Mouse (Mus musculus) R1 (cell line): ENCODE measurements at regions not wholly inside any gene's neighbourhood (a gene's known extent, or its start where the extent isn't known, plus 50 kb on each side); places are given as distances from the start of the nearest gene placed in this dataset.

ENCODE experiments used
- DNase-seq: peaks from one replicate; pipeline ENCODE4 v3.0.0-alpha.2; 2018; ENCODE audit warnings: low read depth, low spot score

DNA sequence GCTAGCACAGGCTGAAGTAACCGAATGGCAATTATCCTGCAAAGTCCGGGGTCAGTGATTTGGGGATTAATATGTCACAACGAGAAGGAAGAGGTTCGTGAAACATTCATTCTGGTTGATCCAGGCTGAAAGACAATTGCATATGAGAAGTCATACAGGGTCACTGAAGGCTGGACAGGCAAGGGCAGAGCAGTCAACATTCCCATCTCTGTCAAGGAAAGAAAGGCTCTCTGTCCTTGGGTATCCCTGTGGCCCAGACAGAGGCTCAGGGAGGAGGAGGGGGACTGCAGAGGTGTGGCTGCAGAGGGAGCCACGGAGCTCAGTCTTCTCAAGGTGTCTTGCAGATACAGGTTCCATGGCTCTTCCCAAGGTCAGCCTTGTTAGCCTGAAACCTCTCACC, 68.4 kb upstream of the Irf2bp2 start:
- no peak for DNase-seq

DNA sequence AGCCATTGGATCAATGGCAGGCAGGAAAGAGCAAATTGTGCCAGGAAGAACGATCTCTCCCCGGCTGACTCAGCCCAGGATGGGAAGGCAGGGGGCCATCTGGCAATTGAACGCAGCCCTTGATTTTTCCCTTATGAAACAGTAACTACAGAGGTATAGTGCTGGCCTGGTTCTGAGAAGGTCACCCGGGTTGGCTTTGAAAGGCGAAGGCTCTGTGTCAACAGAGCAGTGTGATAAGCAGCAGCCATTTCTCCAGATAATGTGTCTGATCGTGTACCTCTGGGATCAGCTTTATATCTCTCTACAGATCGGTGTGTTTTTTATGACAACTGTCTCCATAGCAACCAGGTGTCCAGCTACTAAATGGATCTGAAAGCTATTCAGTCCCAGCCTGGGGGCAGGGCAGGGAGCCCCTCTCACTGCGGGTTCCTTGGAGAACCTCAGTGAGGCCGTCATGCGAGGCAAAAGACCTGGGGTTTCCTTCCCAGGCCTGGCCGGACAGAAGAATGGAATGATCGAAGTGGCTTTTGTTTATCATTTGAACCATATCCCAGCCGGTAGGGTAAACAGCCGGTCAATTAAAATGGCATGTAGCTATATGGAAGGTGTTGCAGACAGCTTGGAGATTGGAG, 67.8 kb upstream of the Irf2bp2 start:
- peak; percentile 24 for DNase-seq

DNA sequence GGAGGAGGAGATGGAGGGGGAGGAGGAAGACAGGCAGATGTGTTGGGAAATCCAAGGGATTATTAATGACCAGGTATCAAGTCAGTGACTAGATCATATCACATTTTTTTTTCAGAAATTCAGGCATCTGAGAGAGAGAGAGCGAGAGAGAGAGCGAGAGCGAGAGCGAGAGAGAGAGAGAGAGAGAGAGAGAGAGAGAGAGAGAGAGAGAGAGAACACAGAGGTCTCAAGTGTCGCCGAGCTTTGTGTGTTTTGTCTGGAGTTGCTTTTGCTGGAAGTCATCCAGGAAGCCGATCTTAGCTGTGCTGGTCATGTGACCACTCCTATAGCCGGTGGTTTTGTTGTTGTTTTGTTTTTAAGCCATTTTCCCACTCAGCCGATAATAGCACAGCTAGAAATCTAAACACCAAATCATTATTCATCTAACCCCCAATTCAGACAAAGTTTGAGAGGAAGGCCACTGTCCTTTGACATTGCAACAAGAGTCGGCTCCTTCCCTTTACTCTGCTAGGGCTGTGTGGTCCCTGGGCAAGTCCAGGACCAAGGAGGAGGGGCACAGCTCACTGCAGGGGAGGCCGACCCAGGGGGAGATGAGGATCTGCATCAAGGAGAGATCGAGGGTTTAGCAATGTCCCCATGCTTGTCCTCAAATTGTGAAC, 67.0 kb upstream of the Irf2bp2 start:
- no peak for DNase-seq

DNA sequence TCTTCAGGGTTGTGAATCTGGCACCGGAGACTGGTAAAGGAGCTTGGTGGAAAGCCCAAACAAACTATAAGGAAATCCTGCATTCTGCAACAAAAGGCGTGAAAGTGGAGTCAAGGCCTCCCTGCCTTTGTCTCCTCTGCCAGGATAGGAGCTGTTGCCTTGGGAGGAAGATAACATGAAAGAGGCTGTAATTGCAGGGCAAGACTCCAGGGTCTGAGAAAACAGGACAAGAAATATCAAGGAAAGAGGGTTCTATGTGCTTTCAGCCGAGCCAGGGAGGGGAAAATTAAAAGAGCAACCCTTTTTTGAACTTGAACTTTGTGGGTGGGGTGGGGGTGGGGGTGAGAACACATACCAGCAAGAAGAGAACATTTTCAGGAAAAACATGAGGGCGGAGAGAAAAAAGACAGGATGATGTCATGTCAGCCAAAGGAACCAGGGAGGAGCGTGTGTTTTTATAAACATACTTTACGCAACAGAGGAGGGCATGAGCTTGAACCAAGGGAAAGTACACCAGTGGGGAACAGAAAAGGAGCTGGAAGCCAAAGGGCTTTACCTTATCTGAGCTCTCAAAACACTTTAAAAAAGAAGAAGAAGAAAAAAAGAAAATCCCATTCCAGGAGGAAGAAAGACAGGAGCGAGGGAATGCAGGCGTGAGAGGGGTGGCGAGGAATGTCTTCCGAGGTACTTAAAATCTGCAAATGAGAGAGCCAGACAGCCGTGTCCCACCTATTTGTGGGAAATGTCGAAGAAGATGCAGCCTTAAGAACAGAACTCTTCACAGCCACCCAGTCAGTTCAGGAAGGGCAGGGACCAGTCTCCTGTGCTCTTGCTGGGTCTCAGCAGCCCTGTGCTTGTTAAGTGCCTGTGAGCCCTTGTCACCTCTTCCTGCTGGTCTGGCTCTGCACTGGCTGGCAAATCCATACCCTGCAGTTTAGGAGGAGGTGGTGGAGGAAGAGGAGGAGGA, 66.2 kb upstream of the Irf2bp2 start:
- DNase-seq = no peak

DNA sequence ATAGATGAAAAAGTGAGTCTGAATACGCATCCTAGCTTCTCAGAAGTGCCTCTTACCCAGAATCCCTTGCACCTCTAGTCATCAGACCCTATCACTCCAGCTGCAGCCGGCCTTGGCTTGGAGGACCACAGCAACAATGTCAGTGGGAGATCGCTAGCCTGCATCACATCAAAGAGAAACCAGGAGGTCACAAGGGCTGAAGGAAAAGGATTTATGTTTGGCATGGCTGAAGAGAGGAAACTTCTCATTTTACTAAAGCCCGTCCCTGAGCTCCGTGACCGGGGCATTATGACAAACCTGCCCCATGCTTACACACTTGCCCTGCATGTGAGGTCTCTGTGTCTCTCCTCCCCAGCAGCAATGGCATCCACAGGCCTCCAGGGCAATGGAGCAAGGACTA, 63.8 kb upstream of the Irf2bp2 start:
- no peak for DNase-seq

DNA sequence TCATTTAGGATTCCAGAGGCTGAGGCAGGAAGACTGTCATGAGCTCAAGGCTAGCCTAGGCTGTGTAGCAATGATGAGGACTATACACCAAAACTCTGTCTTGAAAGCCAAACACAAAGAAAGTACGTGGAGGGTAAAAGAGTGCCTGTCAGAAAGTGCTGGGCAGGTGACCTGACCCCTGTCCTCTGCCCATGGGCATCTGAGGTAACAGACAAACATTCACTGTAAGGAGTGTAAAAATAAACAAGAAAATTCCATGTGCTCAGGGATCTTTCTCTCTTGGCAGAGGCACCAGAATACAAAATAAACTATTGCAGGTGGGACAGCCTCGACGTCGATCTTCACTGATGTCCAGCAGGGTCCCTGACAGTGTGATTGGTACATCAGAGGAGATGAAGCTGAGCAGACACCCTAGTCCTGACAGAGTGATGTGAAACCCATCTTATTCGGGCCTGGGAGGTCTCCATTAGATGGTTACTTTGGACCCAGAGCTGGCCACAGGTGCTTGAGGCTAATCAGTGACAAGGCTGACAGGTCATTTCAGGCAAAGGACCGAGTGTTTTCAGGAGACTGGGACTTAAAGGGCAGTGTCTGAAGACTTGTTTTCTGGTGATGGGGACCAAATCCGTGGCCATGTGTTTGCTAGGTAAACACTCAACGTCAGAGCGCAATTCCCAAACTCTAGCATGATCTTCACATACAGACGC, 62.9 kb upstream of the Irf2bp2 start:
- DNase-seq = no peak

DNA sequence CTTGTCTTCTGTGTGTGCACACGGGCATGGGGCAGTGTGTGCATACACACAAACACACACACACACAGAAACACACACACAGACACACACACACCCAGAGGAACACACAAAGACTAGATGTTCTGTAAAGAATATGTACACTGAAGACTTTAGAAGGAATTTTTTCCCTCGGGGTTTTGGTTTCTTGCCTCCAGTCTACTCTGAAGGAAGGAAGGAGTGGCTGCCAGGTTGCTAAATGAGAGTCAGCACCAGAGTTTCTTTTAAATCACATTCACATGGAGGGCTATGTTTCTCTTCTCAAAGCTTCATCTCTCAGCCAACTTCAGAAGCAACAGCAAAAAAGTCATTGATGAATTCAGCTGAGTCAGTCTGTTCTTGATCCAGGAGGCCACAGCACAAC, 61.8 kb upstream of the Irf2bp2 start:
- DNase-seq = no peak

DNA sequence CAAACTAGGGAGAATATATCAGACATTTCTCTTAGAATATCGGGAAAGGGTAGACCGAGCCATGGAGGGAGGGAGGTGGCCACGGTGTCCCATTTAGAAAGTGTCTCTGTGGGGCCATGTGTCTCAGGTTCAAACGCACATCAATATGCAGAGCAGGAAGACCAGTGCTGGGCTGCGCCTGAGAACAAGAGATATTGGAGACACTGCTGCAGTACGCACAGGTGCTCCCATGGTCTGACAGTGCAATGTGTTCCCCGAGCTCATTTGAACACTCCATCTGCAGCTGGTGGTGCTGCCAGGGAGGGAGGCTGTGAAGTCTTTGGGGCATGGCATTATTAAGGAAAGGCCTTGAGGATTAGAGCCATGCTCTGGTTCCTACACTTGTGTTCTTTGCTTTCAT, 60.6 kb upstream of the Irf2bp2 start:
- DNase-seq = no peak

DNA sequence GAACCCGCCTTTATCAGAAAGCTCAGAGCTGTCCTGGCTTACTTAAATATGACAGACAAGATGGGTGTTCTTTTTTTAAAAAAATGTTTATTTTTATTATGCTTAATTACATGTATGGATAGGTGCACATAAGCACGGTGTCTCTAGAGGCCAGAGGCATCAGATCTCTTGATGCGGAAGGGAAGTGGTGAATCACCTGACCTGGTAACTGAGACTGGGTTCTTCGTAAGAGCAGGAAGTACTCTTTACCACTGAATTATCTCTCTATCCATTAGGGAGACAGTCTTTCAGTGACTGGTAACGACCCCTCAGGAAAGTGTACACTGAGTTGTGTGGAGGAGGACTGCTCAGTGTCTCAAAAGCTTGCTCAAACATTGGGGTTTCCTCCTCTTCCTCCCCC, 58.4 kb upstream of the Irf2bp2 start:
- DNase-seq = no peak

DNA sequence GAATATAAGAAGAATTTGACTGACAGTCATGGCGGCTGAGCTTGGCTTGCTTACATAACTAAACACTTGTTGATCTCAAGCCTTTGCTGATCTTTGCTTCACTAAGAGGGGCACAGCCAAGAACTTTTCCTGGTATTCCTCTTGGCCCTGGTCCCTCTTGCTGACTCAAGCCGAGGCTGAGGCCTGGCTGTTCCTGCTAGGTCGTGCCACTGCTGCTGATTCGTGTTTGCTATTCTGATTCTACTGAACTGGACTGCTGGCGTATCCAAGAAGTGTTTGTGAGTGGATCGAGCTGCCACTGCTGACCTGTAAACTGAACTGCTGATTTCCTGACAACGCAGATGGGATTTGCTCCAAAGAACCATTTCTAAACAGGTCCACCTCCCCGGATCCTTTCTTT, 57.2 kb upstream of the Irf2bp2 start:
- DNase-seq = no peak

DNA sequence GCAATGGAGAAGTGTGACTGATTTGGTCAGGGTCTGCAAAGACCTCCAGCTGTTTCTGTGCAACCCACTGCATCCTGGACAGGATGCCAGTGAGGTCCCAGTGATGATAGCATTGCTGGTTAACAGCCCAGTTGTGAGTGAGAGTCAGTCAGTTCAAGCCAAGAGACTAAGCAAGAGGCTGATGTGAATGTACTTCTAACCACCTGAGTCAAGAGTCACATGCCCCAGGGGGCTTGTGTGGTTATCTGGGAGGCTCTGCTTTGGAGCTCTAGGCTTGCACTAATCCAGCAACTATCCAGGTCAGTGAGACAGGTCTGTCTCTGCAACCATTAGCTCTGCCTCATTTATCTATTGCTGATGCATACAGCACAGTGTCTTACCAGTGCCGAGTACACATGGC, 55.5 kb upstream of the Irf2bp2 start:
- DNase-seq = no peak

DNA sequence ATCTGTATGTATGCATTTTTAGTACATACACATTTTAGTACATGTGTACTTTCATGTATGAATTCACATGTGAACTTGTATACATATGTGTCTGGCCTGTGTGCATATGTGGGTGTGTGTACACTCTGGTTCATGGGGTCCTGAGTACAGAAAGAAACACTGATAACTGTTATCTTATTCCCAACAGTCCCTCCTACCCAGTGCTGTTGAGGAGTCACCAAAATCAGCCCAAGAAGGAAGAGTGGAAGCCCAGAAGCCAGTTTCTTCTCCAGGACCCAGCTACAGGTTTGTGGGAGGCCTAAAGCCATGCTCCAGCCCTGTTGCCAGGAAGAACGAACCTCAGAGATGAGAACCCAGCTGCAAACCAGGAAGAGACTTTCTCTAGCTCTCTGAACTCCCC, 53.6 kb upstream of the Irf2bp2 start:
- DNase-seq = no peak

DNA sequence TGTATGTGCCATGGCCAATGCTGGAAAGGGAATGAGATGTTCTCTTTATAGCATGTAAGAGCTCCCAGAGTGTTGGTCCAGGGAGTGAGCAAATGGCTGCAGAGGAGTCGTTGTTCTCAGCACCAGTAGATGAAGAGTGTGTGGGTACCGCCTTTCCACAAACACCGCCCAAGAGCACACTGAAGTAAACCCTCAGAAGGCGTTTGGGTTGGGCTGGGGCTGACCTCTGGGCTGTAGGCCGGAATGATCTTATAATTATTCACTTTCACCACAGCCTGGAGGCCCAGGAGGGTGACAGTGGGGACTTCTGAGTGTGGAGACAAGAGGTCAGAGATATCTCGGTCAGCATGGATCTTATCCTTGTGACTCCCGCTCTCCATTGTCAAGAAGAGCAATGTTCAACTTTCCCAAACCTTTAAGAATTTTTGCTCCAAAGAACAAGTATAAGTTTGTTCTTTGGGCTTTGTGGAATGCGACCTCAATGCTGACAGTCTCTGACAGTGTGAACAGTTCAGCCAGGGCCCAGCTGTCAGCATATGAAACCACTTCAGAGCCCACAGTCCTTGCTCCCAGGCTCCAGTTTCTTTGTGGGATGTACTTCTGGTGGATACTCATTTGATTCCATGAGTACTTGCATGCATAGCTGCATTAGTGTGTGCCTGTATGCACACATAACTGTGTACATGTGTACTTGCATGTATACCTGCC, 53.0 kb upstream of the Irf2bp2 start:
- no peak for DNase-seq

DNA sequence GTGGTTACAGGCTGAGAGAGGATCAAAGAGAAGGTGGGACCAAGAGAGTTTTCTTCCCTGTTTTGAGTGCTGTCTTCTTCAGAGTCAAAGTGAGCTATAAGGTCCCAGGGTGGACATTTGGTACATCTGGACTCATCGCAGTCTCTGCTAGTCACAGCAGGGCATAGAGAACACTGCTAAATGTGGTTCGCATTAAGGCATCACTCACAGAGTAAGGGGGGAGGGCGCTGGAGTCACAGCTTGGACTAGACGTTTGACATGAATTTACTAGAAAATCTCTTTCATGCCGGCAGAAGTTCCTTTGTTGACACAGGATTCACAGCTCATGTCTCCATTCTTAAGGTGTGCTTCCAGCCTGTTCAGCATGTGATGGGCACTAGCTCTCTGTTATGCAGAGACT, 50.4 kb upstream of the Irf2bp2 start:
- DNase-seq = no peak
